Mouse (Mus musculus): ENCODE measurements around the gene Ltbp1.

The Ltbp1 gene

DNA sequence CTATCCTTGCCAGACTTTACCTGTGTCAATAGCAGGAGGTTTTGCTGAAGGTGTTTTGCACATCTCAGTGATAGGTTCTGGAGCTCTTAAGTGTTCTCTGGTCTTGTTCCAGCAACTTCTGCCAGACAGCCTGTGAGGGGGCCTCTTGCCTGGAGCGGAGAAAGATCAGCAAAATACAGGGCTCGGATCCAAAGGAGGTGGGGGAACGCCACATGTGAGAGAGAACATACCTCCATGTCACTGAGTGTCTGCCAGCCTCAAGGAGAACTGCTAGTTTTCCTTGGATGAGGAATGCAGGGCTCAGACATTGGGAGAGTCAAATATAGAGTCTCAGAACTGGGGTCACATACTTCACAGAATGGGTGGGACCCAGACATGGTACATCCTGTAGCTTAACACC is 230.4 kb downstream of the Ltbp1 start:
- no peak for DNase-seq (ENCODE audit: low spot score in 2 of 2)

DNA sequence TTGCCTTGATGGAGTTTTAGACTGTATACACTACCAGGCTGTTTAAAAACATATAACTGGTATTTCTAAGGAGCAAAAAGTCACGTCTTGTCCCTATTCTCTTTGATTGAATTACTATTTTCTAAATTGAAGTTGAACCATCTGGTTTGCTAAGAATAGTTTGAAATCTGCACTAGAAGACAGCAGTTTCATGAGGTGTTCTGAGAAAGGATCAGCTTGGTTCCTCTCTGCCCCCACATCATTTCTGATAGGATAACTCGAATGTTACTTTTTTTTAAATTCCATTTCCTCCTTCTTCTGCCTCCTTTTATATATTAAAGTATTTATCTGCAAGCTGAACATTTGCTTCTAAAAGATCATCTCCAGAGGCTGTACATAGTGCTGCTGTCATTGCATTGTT is 231.2 kb downstream of the Ltbp1 start:
- DNase-seq (ENCODE audit: low spot score in 2 of 2), result no peak

DNA sequence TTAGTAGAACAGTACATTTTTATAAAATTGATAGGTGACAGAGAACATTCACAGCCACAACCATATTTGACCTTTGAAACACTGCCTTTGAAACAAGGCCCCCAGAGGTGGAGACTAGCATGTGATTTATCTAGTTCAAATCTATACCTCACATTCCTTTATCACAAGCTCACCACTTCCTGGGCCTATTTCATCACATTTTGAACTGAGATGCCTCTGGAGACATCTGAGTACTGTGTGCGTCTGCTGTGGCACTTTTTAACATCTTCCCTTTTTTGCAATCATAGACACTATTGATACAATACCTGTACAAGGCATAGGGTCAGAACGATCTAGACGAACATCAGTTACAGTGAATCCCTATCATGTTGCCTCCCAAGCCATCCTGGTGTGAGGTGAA is 232.1 kb downstream of the Ltbp1 start:
- DNase-seq (ENCODE audit: low spot score in 2 of 2), result no peak

DNA sequence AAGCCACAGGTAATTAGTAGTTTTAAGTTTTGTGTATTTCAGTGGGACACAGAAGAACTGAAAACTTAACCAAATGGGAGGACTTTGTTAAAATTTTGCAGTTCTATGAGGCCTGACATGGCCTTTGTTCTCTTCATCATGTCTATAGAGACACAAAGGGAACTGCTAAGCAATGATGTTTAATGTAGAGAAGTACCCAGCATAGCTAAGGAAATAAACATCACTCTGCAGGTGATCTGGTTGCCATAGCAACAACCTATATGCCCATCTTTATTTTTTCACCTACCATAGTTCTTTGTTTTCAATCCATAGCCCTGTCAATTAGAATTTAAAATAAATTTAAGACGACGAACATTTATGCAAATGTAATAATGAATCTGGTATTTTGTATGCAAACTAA is 233.3 kb downstream of the Ltbp1 start:
- DNase-seq (ENCODE audit: low spot score in 2 of 2), result no peak

DNA sequence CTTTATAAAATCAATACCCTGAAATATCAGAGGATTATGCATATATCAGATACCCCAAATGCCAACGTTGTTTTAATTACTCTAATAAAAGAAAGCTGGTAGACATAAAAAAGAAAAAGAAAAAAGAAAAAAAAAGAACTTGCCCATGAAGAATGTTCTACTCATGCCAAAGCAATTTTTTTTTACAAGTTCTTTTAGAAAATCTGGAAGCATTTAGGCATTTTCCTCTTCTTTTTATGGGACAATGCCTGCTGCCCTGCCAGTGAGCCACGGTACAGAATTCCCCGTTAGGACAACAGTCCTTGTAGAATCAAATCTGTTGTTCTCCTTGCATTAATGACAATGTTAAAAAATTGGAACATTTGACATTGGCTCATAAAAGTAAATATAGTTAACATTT is 234.2 kb downstream of the Ltbp1 start:
- no peak for DNase-seq (ENCODE audit: low spot score in 2 of 2)

DNA sequence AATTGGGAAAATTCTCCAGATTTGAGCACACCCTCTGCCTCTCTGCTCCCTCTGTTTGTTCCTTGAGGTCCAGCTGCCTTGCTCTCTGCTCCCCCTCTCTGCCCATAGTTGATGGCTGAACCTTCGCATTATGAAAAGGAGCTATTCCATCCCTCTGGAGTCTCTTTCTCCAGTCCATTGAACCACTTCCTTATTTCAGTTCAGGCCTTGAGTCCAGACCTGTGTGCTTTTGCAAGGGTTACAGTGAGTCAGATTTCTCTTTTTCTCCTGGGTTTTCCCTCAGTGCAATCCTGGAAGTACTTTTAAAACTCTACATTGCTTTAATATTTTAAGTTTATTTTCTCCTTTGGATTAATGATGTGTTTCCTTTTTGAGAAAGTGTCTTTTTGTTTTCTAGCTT is 236.7 kb downstream of the Ltbp1 start:
- no peak for DNase-seq (ENCODE audit: low spot score in 2 of 2)

DNA sequence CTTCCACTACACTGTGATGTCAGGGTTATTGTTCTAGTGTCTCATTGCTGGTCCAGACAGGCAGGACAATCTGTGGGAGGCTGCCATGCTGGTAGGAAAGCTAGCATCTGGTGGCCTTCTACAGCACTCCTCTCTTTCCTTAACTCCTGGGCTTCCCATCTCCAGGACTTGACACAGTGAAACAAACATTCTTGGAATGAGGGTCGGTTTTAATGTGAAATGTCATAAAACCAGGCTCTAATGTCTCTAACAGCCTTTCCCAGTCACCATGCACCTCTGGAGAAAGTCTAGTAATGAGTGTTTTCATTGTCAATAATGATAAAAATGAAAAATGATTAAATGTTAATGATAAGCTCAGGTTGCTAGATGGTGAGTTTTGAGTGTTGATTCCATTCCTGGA is 237.9 kb downstream of the Ltbp1 start:
- DNase-seq (ENCODE audit: low spot score in 2 of 2), result no peak

DNA sequence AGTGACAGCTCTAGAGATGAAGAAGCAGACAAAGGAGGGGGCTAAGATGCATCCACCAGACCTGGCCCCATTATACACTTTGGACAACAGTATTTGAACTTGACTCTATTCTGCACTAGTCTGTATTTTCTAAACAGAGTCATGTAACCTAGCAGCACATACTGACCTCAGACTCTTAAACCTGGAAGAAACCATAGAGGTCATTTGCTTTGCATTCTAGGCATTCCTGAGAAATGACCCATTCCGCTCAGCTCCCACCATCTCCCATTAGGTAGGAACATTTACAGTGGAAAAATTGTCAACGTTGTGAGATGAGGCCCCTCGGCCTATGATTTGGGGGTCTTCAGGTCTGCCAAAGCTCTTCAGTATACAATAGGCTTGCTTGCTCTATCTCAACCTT is 238.8 kb downstream of the Ltbp1 start:
- DNase-seq (ENCODE audit: low spot score in 2 of 2), result no peak

DNA sequence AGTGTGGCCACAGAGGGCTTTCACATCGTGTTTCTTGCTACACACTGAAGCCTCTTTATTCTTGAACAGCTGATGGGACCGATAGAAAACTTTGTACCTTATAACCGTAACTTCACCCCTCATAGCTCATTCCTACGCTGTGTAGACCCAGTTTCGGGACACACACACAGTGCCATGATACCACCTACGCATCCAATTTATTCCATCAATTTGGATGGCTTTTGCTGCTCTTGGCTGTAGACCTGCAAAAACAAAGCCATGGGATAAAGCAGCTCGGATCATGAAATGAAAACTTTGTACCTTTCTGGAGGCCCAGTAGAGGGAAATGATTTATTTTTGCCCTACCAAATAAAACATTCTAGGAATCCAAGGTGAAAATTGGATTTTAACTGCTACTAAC is 239.7 kb downstream of the Ltbp1 start:
- DNase-seq (ENCODE audit: low spot score in 2 of 2), result no peak

DNA sequence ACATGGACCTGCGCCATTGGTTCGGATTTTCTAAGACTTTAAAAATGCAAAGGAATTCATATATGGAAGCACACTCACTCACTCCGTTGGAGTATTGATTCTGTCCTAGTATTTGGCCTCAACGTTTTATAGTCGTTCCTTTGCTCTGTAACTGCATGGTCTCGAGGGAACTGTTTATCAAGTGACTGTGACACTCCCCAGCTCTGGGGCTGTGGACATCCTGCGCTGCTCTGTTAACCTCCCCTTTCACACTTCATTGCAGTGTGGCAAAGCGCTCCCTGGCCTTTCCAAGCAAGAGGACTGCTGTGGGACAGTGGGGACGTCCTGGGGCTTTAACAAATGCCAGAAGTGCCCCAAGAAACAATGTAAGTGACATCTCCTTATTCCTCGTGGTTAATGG is 243.3 kb downstream of the Ltbp1 start:
- no peak for DNase-seq (ENCODE audit: low spot score in 2 of 2)

DNA sequence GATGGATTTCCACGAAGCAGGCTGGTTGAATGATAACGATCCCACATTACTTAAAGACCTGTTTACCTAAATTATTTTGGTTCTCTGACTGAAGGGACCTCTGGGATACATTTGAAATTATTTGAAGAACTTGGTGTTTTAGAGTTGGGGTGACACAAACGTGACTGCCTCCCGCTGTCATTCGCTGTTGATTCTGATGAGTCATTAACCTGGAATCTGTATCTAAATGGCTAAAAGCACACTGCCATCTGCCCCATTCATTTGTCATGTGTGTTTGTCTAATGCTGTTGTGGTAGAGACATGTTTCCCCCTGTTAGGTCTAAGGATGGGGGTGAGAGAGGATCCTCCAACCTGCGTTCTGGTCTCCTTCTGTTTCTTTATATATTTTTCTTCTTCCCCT is 245.2 kb downstream of the Ltbp1 start:
- DNase-seq (ENCODE audit: low spot score in 2 of 2), result no peak

DNA sequence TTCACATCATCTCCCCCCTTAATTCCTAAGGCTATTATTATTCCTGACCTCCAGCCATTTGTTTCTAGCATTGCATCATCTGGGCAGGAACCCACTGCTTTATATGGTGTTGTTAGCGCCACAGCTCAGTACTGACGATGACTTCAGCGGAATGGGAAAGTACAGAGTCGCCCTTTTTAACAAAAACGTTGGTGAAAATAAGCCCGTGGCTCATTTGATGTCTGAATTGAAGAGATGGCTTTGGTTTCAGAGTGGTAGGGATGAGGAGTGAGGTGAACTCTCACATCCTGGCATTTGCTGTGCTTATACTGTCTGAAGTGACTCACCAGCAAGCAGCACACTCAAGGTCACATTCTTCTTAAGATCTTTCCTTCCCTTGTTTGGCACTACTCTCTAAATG is 245.7 kb downstream of the Ltbp1 start:
- DNase-seq (ENCODE audit: low spot score in 2 of 2), result no peak

DNA sequence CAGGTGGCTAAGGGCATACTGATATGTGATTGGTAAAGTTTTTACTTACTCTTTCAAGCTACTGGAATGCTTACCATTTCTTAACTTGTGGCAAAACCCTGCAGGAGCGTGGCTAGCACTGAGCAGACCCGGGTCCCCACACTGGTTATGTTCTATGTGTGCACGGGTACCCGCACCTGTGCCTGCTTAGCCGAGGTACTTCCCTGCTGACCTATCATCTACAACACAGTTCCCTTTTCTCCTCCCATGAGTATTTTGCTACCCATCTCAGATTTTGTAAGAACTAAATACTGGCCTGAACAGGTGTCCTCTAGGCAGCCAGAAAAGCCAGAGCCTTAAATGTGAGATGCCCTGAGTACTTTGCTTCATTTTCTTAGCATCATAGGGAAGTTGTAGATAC is 247.2 kb downstream of the Ltbp1 start:
- no peak for DNase-seq (ENCODE audit: low spot score in 2 of 2)

DNA sequence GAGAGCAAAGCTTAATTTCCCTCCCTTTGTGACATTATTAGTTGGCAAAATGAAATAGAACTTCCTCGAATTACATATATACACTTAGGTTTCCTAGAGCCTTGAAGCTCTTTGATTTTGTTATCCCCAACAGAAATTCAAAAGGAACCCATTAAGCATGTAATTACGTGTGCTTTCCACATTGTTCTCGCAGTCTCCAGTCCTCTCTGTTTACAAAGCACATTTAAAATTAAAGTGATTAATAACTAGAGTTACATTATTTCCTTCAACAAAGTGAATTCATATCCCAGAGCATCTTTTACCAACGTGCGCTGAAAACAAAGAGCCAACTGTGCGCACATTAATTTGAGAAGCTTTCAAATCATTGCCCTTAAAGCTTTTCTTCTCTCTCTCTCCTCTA is 249.5 kb downstream of the Ltbp1 start:
- no peak for DNase-seq (ENCODE audit: low spot score in 2 of 2)

DNA sequence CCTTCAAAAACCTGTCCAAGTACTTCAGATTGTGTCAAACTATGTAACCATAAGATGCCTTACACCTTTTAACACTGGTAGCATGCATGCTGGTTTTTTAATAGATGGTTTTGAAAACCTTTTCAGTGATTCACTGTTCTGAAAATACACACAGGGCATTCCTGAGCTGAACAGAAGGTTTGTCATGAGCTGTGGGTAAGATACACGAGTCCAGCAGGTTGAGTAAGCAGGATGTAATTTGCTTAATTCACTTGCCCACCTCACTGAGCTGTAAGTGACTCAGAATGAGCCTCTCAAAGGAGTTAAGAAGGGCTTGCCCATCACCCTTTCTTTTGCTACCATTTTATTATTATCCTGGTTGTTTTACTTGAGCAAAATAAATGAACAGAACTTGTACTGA is 250.6 kb downstream of the Ltbp1 start:
- DNase-seq (ENCODE audit: low spot score in 2 of 2), result no peak

DNA sequence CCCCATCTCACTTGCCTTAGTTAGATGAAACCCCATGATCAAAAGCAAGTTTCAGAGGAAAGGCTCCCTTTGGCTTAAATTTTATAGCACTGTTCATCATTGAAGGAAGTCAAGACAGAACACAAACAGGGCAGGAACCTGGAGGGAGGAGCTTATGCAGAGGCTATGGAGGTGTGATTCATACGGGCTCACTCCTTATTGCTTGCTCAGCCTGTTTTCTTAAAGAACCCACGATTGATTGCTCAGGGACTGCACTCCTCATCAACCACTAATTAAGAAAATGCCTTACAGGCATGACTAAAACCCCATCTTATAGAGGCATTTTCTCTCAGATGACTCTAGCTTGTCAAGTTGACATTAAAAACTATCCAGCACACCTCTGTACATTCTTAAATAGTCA is 253.1 kb downstream of the Ltbp1 start:
- no peak for DNase-seq (ENCODE audit: low spot score in 2 of 2)

DNA sequence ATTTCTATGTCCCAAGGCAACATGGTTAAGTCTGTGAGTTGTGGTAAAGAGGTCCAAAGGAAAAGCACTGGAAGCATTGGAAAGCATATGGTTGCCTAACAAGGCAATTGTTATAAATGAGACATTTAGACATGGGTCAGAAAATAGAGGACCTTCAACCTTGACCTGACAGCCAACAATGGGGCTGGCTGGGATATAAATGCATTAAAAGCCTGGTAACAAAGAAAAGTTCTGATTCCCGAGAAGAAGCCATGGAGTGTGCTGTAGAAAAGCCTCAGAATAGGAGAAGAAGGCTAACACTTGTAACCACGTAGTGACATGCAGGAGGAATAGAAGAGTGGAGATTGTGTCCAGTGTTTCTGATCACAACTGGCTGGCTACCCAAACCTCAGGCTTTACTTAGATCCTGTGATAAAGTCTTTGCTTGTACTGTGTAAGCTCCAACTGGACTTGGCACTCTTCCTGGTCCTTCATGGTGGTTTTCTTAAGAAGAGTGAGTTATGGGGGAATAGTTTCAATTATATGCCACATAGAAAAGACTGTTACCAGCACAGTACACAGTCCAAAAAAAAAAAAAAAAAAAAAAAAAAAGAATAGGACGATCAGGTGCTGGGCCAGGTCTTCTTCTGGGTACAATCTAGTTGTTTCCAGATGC is 258.1 kb downstream of the Ltbp1 start:
- no peak for DNase-seq (ENCODE audit: low spot score in 2 of 2)

DNA sequence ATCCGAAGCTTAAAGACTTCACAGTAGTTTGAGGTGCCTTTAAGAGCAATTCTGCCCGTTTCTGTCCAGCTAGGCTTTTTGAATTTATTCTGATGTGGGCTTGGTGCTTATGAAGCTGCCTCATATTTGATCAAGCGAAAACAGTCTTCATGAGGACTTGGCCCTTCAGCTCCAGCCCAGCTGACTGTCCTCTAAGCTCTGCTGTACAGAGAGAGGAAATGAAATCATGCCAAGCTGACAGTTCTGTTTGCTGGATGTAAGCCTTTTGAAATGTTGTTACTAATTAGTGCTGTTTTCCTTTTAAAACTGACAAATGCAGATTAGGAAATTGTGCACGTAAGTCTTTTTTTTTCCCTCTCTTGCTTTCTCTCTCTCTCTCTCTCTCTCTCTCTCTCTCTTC is 263.1 kb downstream of the Ltbp1 start:
- no peak for DNase-seq (ENCODE audit: low spot score in 2 of 2)

DNA sequence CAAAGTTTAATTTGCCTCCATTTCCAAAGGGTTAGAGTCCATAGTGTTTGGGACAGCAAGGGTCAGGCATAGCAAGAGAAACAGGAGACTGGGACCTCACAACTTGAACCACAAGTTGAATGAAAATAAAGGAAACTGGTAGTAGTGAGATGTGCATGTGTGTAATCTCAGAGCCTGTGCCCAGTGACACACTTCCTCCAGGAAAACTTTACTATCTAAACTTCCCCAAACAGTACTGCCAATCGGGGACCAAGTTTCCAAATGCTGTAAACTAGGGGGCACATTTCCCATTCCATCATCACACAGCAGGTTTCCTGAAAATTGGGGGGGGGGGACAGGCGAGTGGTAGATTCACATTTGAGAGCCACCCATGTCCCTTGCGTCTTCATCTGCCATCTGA is 267.1 kb downstream of the Ltbp1 start:
- no peak for DNase-seq (ENCODE audit: low spot score in 2 of 2)

DNA sequence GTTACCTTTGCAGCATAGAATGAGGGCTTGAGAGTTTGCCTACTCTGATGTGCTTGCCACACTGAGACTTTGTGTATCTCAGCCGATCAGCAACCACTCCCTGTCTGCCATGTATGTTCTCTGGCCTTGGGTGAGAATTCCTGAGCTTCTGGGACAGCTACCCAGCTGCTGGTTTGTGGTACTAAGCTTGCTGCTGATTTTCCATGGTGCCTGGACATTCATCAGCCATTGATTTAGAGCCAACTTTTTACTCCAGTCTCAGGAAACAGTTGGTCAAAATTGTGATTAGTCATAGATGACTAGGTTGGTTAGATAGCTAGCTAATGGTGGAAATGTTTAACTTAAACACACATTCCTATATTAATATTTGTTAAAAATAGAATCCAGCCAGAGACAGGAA is 267.9 kb downstream of the Ltbp1 start:
- DNase-seq (ENCODE audit: low spot score in 2 of 2), result no peak

DNA sequence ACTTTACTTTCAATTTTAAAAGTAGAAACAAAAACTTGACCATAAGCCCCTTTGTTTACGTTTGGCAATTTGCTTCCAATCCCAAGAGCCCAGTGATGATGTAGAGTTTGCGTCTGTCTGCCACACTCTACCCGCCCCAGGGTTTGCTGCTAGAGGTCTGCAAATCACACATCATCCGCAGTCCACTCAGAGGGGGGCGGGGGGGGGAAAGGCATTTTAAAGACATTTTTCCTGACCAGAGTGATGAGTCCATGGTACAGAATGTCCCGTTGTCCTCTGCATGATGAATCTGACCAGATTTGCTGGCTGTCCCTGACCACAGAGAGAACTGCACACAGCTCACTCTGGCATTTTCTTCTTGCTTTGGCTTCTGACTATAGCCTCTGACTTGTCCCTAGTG is 269.9 kb downstream of the Ltbp1 start:
- no peak for DNase-seq (ENCODE audit: low spot score in 2 of 2)

DNA sequence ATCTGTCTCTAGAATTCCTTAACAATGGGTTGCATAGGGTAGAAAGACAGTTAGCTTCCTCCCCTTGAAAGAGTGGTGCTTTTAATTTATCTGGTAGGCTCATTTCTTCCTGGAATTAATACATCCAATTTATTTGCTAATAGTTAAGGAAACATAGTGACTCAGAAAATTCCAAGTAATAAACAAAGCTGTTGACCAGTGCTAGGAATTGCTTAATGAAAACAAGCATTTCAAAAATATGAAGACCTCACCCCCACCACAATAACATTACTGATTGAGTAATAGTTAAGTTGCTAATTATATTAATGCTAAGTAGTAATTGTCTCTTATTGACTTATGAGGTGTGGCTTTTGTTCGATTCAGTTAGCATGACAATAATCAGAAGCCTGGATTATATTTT is 272.7 kb downstream of the Ltbp1 start:
- DNase-seq (ENCODE audit: low spot score in 2 of 2), result no peak

DNA sequence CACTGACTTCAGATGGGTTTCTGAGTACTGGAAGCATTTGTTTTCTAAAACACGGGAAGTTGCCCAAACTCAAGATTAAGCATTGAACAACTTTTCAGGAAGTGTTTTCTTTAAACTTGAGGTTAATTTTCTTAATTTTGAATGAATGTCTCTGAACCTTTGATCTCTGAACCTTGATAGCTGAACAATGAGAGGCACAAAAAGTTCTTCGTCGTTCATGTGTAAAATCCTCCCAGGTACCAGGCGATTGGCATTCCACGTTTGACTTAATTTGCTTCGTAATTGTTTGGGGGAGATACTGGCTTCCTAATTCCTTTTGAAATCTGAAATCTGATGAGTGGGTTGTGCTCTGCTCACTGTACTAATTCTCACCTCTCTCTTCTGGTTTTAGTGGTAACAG is 273.2 kb downstream of the Ltbp1 start:
- DNase-seq (ENCODE audit: low spot score in 2 of 2), result no peak

DNA sequence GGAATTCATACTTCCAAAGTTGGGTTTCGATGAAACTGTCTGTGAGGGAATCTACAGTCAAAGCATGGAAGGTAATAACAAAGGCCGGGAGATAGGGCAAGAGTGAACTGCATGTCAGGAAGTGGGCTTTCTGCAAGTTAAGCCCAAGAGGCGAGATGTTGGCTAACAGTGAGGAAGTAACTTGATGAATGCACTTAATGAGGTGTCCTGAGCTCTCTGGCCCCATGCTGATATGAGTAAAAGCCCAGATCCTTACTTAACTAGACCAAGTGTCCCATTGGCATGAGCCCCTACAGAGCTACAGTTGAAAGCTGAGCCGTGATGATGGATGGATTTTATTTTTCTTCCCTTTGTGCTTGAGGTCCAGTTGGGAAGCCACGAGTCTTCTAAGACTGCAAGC is 276.0 kb downstream of the Ltbp1 start:
- DNase-seq (ENCODE audit: low spot score in 2 of 2), result no peak
